Mouse (Mus musculus) midbrain, embryonic 11.5 days (tissue): ENCODE data around the gene Mfrp. TPM values are rescaled to one million over a fixed set of nuclear protein-coding genes. Genes with fewer than 3 reads are reported as not detected.
A peak's percentile ranks its signal among the peaks of the same experiment; 100 is the strongest.

Experiments used
- ATAC-seq: fragments of 200-750 bp; cut with Nextera tagmentation; 2 replicates; pipeline ENCODE4 v1.8.0; 2017; ENCODE audit warnings: moderate TSS enrichment, moderate library complexity; ENCODE audit not compliant: low FRiP score
- DNase-seq: peaks from one replicate; pipeline ENCODE4 v3.0.0; 2015; ENCODE audit warnings: low spot score; ENCODE audit errors: missing footprints
- H3K27ac ChIP-seq: fragments of 300-500 bp; sonication (generic); 2 replicates; pipeline ENCODE4 v1.5.1; 2014; ENCODE audit warnings: low read depth, low read length
- H3K27me3 ChIP-seq: fragments of 300-500 bp; sonication (generic); 2 replicates; pipeline ENCODE4 v1.6.1; 2014; ENCODE audit warnings: mild to moderate bottlenecking, low read length, moderate library complexity, mixed read lengths; ENCODE audit not compliant: control insufficient read depth, insufficient read depth
- H3K36me3 ChIP-seq: fragments of 300-500 bp; sonication (generic); 2 replicates; pipeline ENCODE4 v1.6.1; 2014; ENCODE audit warnings: mild to moderate bottlenecking, low read length, moderate library complexity, mixed read lengths; ENCODE audit not compliant: control insufficient read depth, insufficient read depth
- H3K4me1 ChIP-seq: fragments of 300-500 bp; sonication (generic); 2 replicates; pipeline ENCODE4 v1.6.1; 2014; ENCODE audit warnings: low read length; ENCODE audit not compliant: control insufficient read depth, insufficient read depth
- H3K4me2 ChIP-seq: fragments of 300-500 bp; sonication (generic); 2 replicates; pipeline ENCODE4 v1.6.1; 2014; ENCODE audit warnings: mild to moderate bottlenecking, moderate library complexity
- H3K4me3 ChIP-seq: fragments of 300-500 bp; sonication (generic); 2 replicates; pipeline ENCODE4 v1.5.1; 2014; ENCODE audit warnings: low read depth, low read length
- H3K9ac ChIP-seq: fragments of 300-500 bp; sonication (generic); 2 replicates; pipeline ENCODE4 v1.6.1; 2014; ENCODE audit warnings: low read length
- H3K9me3 ChIP-seq: fragments of 300-500 bp; sonication (generic); 2 replicates; pipeline ENCODE4 v1.6.1; 2016; ENCODE audit warnings: low read length; ENCODE audit not compliant: control insufficient read depth
- WGBS: fragments of 180-500 bp; shearing (Covaris S2); extraction: QIAGEN DNeasy Blood & Tissue Kit; methylation state at CpG from one replicate; pipeline ENCODE4 v1.1.7; 2014; 5-methylcytosine and 5-hydroxymethylcytosine counted together
- polyA plus RNA-seq: library from polyadenylated mRNA; unstranded; fragments of >200 nt; fragmentation: Nextera tagmentation; extraction: Ambion mirVana; gene quantifications from 2 replicates; pipeline ENCODE4 v1.2.1, GENCODE M21; 2014

Gene Mfrp
- polyA plus RNA-seq, 1 experiment from 2014 or later = not detected

DNA sequence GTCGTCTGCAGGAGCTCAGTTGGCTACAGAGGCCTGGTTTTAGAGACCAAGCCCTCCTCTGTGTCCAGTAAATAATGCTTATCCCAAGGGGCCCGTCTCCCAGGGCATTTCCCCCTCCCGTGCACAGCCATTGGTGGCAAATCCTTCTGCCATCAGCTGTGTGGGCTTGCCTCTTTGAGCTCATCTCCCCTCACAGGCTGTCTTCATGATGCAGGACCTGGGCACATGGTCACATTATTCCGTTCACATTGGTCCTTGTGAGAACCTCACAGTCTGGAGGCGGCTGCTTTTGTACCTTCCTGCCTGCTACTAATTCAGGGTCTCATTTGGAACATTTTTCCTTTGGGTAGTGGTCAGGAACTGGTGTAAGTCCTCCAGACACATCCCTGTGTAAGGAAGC, 40.4 kb downstream of the Mfrp start:
- peak; percentile 77 for DNase-seq
- Histone ChIP-seq H3K36me3 (no peaks in the 10 kb centered on the region; the same call in 1 of the 2 replicates), H3K9me3 (no peaks in the 10 kb centered on the region), H3K27ac (no peak overlapping the region), H3K4me1 (no peaks in the 10 kb centered on the region), H3K27me3 (no peaks in the 10 kb centered on the region), H3K4me3 (no peak overlapping the region), H3K4me2 (no peak overlapping the region), H3K9ac (no peak overlapping the region)
- ATAC-seq = no peak
- 64% methylated on average over 5 of the region's 5 CpGs for WGBS

DNA sequence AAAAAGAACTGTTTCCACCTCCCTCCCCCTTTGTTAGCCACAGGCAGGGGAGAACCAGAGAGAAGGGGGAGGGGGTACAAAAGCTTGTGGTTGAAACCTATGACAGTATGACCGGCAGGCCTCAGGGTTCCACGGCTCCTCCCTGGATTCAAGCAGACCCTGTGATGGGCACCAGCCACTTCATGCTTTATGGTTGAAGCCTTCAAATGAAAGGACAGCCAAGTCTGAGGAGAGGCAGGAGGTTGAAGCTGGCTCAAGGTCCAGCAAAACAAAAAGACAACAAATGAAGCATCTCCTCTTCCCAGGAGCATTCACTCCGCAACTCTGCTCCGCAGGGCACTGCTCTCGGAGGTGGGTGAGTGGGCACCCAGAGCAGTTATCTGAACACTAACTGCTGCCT, 41.9 kb downstream of the Mfrp start:
- H3K27ac ChIP-seq = no peak overlapping the region
- no peaks in the 10 kb centered on the region for H3K4me1 ChIP-seq
- no peak overlapping the region for H3K4me3 ChIP-seq
- DNase-seq (peak; percentile 70), ATAC-seq (no peak)
- H3K27me3 ChIP-seq = no peaks in the 10 kb centered on the region
- no peak overlapping the region for H3K9ac ChIP-seq
- H3K36me3 ChIP-seq = no peaks in the 10 kb centered on the region; the same call in 1 of the 2 replicates
- WGBS = 70% methylated on average over 5 of the region's 5 CpGs
- no peaks in the 10 kb centered on the region for H3K9me3 ChIP-seq
- H3K4me2 ChIP-seq = no peak overlapping the region

DNA sequence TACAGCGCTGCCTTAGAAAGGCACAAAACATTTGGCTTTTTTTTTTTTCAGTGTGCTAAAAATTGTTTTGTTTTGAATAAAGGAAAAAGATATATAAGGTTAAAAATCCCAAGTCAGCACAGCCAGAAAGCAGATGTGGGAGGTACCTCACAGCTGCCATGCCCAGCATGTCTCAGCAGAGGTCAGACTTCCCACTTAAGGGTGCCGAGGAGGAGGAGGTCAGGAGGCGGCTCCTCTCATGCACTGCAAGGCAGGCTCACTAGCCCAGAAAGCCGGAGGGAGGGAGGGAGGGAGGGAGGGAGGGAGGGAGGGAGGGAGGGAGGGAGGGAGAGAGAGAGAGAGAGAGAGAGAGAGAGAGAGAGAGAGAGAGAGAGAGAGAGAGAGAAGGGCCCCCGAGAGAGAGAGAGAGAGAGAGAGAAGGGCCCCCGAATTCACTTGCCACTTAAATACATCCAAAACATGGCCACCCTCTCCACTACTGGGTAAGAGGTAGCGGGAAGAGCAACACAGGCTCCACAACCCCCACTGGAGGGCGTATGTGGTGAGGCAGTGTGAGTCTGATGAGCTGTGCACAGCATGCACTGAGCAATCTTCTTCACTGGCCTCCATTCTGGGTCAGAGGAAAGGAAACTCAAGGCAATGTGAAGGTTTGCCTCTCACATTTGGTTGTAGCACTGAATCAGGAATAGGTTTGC, 42.6 kb downstream of the Mfrp start:
- ATAC-seq (no peak), DNase-seq (peak; percentile 47)
- Histone ChIP-seq H3K36me3 (no peaks in the 10 kb centered on the region; the same call in 1 of the 2 replicates), H3K27ac (no peak overlapping the region), H3K4me2 (no peak overlapping the region), H3K9ac (no peak overlapping the region), H3K4me3 (no peak overlapping the region), H3K4me1 (no peaks in the 10 kb centered on the region), H3K27me3 (no peaks in the 10 kb centered on the region), H3K9me3 (no peaks in the 10 kb centered on the region)
- 25% methylated on average over 7 of the region's 8 CpGs for WGBS

DNA sequence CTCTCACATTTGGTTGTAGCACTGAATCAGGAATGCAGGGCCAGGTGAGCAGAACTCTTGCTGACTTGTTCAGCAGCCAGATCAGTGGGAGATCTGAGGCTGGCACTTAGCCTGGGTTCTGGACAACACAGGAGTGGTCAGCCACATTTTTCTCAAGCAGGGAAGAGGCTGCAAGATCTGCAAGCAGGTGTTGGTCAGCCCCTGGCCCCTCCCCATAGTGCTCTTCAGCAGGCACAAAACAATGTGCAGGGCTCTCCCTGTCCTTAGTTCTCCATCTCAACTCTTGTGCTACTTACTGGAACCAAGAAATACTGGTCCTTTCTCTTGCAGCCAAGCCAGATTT, 43.2 kb downstream of the Mfrp start:
- Histone ChIP-seq H3K4me1 (no peaks in the 10 kb centered on the region), H3K27me3 (no peaks in the 10 kb centered on the region), H3K9ac (no peak overlapping the region), H3K4me3 (no peak overlapping the region), H3K9me3 (no peaks in the 10 kb centered on the region), H3K27ac (no peak overlapping the region), H3K4me2 (no peak overlapping the region), H3K36me3 (no peaks in the 10 kb centered on the region; the same call in 1 of the 2 replicates)
- ATAC-seq (no peak), DNase-seq (no peak)

DNA sequence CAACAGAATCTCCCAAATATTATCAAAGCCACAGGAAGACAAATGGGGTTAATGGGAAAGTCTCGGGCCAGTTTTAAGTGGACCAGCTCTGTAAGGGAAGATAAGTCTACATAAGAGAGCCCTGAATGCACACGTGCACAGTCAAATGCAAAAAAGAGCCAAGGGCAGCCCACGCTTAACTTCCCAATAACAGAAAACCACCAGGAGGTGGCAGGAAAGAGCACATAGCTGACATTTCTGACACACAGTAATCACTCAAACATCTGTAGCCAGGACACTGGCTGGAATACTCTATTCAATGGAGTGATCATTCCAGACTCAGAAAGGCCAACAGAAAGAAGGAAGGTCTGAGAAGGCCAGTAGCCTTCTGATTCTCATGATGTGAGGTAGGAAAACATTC, 45.8 kb downstream of the Mfrp start:
- ATAC-seq = no peak
- H3K9ac ChIP-seq = no peak overlapping the region
- no peaks in the 10 kb centered on the region for H3K4me1 ChIP-seq

More for the DNA sequence above, 45.8 kb downstream of the Mfrp start:
- Histone ChIP-seq H3K27ac (no peak overlapping the region), H3K4me3 (no peak overlapping the region), H3K4me2 (no peak overlapping the region), H3K9me3 (no peaks in the 10 kb centered on the region), H3K36me3 (no peaks in the 10 kb centered on the region; the same call in 1 of the 2 replicates), H3K27me3 (no peaks in the 10 kb centered on the region)
- WGBS = 61% methylated on average over 3 of the region's 3 CpGs
- DNase-seq = peak; percentile 83

Other genes with a start within 250 kb of the Mfrp start
- gene Thy1, start 58.3 kb upstream of the Mfrp start, polyA plus RNA-seq = not detected in 2 replicates
- gene Usp2, start 34.7 kb upstream of the Mfrp start, polyA plus RNA-seq = 7.3 and 9.7 TPM in 2 replicates
- 0.85 and 0.99 TPM in 2 replicates for gene C1qtnf5, start 5.5 kb downstream of the Mfrp start, polyA plus RNA-seq
- 0.23 and 0.36 TPM in 2 replicates for gene Gm49380, start 11.8 kb downstream of the Mfrp start, polyA plus RNA-seq
- gene Rnf26, start 11.8 kb downstream of the Mfrp start, polyA plus RNA-seq = 49.5 and 56.4 TPM in 2 replicates
- gene Mcam, start 32.7 kb downstream of the Mfrp start, polyA plus RNA-seq = 14.5 and 15.2 TPM in 2 replicates
- gene Cbl, start 132.3 kb downstream of the Mfrp start, polyA plus RNA-seq = 20.9 and 22.2 TPM in 2 replicates
- not detected in 2 replicates for gene Ccdc153, start 138.9 kb downstream of the Mfrp start, polyA plus RNA-seq
- gene Pdzd3, start 149.7 kb downstream of the Mfrp start, polyA plus RNA-seq = 0.23 TPM in 1 of 2 replicates, not detected in the other
- 1.9 and 3.2 TPM in 2 replicates for gene Nlrx1, start 166.9 kb downstream of the Mfrp start, polyA plus RNA-seq
- 3.2 and 4.8 TPM in 2 replicates for gene Abcg4, start 186.9 kb downstream of the Mfrp start, polyA plus RNA-seq
- 25.6 and 28.0 TPM in 2 replicates for gene Hinfp, start 203.9 kb downstream of the Mfrp start, polyA plus RNA-seq
- 9.8 and 10.4 TPM in 2 replicates for gene C2cd2l, start 218.6 kb downstream of the Mfrp start, polyA plus RNA-seq
- gene Dpagt1, start 224.3 kb downstream of the Mfrp start, polyA plus RNA-seq = 41.8 and 48.9 TPM in 2 replicates
- 355 and 377 TPM in 2 replicates for gene H2afx, start 233.0 kb downstream of the Mfrp start, polyA plus RNA-seq
- gene Hmbs, start 242.5 kb downstream of the Mfrp start, polyA plus RNA-seq = 147 and 158 TPM in 2 replicates